Mouse (Mus musculus): ENCODE results near the gene Marc2. TPM values are rescaled to one million over a fixed set of nuclear protein-coding genes. Genes with fewer than 3 reads are reported as not detected.

The Marc2 gene
- polyA plus RNA-seq, 1 experiment from 2014 or later = 152 TPM

DNA sequence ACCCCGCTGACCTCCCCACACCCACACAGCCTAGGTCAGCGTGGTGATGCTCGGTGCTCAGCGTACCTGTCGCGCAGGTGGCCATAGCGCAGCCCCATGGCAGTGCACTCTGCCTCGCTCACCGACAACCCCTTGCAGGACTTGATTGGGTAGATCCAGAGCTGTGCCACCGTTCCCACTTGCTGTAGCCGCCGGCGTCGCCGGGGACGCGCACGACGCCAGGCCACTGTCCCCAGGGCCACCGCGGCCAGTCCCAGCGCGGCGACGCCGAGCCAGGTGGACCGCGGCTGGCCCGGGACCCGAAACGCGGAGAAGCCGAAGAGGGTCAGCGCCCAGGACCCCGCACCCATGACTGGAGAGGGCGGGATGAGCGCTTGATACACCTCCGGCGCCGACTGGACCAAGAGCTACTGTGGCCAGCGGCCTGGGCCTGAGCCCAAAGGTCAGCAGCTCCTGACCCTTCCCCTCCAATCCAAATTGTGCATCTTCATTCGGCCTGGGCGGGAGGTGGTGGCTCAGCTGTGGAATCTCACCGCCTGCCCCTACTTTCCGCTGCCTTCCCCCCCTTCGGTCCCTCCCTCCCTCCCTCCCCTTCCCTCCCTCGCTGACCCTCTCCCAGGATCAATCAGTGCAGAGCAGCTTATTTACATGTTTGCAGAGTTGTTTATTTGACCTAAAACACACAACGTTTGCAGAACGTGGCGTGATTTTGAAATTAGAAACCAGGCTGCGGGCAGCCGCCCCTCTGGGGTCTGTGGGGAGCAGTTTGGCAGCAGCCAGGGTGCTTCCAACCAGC, 35.3 kb downstream of the Marc2 start, which contains the start of gene Marc1:
Marc1 (minus strand) TSS at position 534 of the 796 bp plus-strand sequence.
- DNase-seq = peak; percentile 16
- H3K4me2 ChIP-seq = peak within 1 kb of the TSS; percentile 57
- 6% methylated on average over 52 of the region's 52 CpGs for WGBS
- H3K27me3 ChIP-seq (ENCODE audit: insufficient read depth, low read length) = peaks cover 26% of the 10 kb centered on the region
- no peak for TF ChIP-seq CTCF (IDR thresholded peaks at IDR 0.05; ENCODE audit: low read depth)
- H3K4me1 ChIP-seq (ENCODE audit: insufficient read depth) = no peaks in the 10 kb centered on the region; the same call in 1 of the 2 replicates
- H3K27ac ChIP-seq (ENCODE audit: low read depth) = no peak within 1 kb of the TSS
- 0 out of 2 replicates have a peak, but pooled peaks cover 4% of the 10 kb centered on the region for H3K36me3 ChIP-seq (ENCODE audit: insufficient read depth)
- H3K9me3 ChIP-seq (ENCODE audit: low read depth, low read length) = no peaks in the 10 kb centered on the region
- ATAC-seq (ENCODE audit: insufficient read depth) = peak; percentile 45
- H3K9ac ChIP-seq = peak within 1 kb of the TSS; percentile 15; the same call in 1 of the 2 replicates
- peak within 1 kb of the TSS; percentile 33 for H3K4me3 ChIP-seq (ENCODE audit: low read depth, low read length)

DNA sequence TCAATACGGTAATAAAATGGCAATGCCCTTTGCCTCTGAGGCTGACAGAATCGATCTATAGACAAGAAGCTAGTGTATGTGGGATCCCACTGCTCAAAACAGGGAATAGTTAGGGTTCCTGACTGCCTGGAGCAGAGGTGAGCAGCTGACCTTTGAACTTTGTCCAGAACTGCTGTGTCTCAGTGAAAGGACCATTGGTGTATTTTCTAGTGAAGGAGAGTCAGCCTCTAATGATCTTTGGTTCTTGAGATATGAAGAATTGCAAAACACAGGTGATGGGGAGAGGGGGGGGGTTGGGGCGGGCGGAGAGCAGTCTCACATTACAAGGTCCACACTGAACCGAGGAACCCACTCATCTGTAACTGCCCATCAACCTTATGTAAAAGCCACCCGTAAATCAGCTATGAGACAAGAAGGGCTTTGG, 36.7 kb downstream of the Marc2 start:
- Histone ChIP-seq H3K27ac (ENCODE audit: low read depth) (no peak overlapping the region), H3K4me1 (ENCODE audit: insufficient read depth) (no peaks in the 10 kb centered on the region; the same call in 1 of the 2 replicates), H3K27me3 (ENCODE audit: insufficient read depth, low read length) (peaks cover 26% of the 10 kb centered on the region), H3K36me3 (ENCODE audit: insufficient read depth) (0 out of 2 replicates have a peak, but pooled peaks cover 4% of the 10 kb centered on the region), H3K4me2 (no peak overlapping the region), H3K9ac (no peak overlapping the region), H3K4me3 (ENCODE audit: low read depth, low read length) (no peak overlapping the region), H3K9me3 (ENCODE audit: low read depth, low read length) (no peaks in the 10 kb centered on the region)
- ATAC-seq (ENCODE audit: insufficient read depth) (no peak), DNase-seq (no peak)
- no peak for TF ChIP-seq CTCF (IDR thresholded peaks at IDR 0.05; ENCODE audit: low read depth)
- 56% methylated on average over 6 of the region's 6 CpGs for WGBS

DNA sequence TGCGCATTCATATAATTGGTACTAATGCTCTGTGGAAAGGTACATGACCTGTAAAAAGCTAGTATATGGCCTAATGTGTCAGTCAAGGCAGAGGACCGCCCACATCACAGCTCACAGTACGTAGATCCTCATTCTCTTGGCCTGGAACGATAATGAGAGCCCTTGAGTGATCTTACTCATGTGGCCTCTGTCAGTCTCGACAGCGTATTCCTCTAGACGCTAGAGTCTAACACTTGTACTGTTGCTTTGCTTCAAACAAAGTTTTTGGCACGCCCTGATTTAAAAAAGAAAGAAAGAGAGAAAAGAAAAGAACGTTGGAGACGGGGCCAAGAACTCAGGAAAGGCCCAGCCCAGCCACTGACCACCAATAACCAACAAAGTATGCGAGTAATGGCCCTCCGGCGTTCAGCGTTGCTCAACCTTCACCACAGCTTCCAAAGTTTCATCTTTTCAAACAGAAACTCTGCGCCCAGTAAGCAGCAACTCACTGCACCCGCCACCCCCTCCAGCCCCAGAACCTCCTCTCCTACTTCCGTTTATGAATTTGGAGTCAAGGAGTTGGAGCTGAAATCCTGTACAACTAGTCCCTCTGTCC, 37.7 kb downstream of the Marc2 start:
- Histone ChIP-seq H3K4me2 (no peak overlapping the region), H3K27ac (ENCODE audit: low read depth) (no peak overlapping the region), H3K27me3 (ENCODE audit: insufficient read depth, low read length) (peaks cover 26% of the 10 kb centered on the region), H3K9ac (no peak overlapping the region), H3K4me3 (ENCODE audit: low read depth, low read length) (no peak overlapping the region), H3K4me1 (ENCODE audit: insufficient read depth) (no peaks in the 10 kb centered on the region; the same call in 1 of the 2 replicates), H3K9me3 (ENCODE audit: low read depth, low read length) (no peaks in the 10 kb centered on the region), H3K36me3 (ENCODE audit: insufficient read depth) (0 out of 2 replicates have a peak, but pooled peaks cover 4% of the 10 kb centered on the region)
- 76% methylated on average over 17 of the region's 17 CpGs for WGBS
- DNase-seq = no peak
- no peak for TF ChIP-seq CTCF (IDR thresholded peaks at IDR 0.05; ENCODE audit: low read depth)
- no peak for ATAC-seq (ENCODE audit: insufficient read depth)

DNA sequence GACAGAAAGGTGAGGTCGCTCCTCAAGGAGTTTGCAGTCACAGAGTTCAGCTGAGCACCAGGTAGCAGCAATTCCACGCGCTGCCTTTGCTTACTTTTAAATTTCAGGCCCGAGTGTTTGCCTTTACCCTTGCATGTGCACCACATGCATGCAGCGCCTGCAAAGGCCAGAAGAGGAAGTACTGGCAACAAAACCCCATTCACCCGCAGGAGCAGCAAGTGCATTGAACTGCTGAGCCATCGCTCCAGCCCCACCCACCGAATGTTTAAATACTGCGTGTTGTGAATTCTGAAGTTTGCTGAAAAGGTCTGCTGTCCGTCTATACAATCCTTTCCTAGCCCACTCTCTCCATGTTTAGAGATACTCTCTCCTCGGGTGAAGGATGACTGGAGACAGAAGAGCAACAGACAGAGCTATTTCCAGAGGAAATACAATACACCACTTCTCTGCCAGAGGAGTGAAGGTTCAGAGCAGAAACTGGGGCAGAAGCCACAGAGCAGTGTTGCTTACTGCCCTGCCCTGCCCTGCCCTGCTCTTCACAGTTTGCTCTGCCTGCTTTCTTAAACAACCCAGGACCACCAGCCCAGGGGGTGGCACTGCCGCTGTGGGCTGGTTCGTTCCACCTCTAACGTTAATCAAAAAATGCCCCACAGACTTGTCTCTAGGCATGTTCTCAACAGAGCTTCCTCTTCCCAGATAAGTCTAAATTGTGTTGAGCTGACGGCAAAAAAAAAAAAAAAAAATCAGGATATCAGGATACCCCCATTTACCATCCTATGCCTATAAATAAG, 38.4 kb downstream of the Marc2 start:
- 54% methylated on average over 15 of the region's 15 CpGs for WGBS
- Histone ChIP-seq H3K27ac (ENCODE audit: low read depth) (no peak overlapping the region), H3K36me3 (ENCODE audit: insufficient read depth) (0 out of 2 replicates have a peak, but pooled peaks cover 2% of the 10 kb centered on the region), H3K4me1 (ENCODE audit: insufficient read depth) (no peaks in the 10 kb centered on the region; the same call in 1 of the 2 replicates), H3K4me2 (no peak overlapping the region), H3K9me3 (ENCODE audit: low read depth, low read length) (no peaks in the 10 kb centered on the region), H3K27me3 (ENCODE audit: insufficient read depth, low read length) (peaks cover 26% of the 10 kb centered on the region), H3K4me3 (ENCODE audit: low read depth, low read length) (no peak overlapping the region), H3K9ac (no peak overlapping the region)
- DNase-seq = peak; percentile 38
- TF ChIP-seq CTCF (IDR thresholded peaks at IDR 0.05; ENCODE audit: low read depth) = no peak
- no peak for ATAC-seq (ENCODE audit: insufficient read depth)

DNA sequence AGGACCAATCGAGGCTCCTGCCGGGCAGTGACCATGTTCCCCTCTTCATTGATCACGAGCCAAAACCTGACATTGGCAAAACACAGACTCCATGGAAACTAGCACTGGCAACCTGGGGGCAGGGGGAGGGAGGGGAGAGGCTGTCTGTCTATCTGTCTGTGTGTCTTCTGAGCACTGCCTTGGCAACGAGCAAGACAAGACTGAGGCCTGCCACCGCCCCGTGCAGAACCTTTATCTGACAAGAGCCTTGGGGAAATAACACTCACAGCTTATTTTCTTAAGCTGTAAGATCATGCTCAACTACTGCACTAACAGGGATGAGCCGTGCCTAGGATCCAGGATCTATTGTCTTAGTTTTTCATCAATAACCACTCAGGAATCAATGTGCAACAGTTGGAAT, 39.1 kb downstream of the Marc2 start:
- Histone ChIP-seq H3K4me1 (ENCODE audit: insufficient read depth) (no peaks in the 10 kb centered on the region; the same call in 1 of the 2 replicates), H3K27ac (ENCODE audit: low read depth) (no peak overlapping the region), H3K36me3 (ENCODE audit: insufficient read depth) (no peaks in the 10 kb centered on the region), H3K27me3 (ENCODE audit: insufficient read depth, low read length) (peaks cover 26% of the 10 kb centered on the region), H3K4me2 (no peak overlapping the region), H3K9ac (no peak overlapping the region), H3K9me3 (ENCODE audit: low read depth, low read length) (no peaks in the 10 kb centered on the region), H3K4me3 (ENCODE audit: low read depth, low read length) (no peak overlapping the region)
- ATAC-seq (ENCODE audit: insufficient read depth) (no peak), DNase-seq (no peak)
- WGBS = 48% methylated on average over 7 of the region's 7 CpGs
- TF ChIP-seq CTCF (IDR thresholded peaks at IDR 0.05; ENCODE audit: low read depth) = no peak

DNA sequence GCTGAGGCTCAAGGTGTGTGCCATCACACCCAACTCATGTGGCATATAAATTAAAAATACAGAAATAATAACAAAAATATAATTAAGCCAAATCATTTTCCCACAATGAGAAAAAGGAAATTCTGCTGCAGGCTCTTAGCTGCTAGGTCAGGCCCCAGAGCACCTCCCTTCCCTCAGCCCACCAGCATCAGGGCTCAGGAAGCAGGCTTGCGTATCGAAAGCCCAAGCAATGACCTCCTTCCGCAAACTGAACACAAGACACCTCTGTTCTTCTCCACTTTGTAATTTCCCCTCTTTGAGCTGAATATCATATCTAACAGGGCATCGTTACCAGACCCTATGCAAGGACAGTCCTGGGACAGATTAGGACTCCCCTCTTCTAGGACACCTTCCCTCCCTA, 40.5 kb downstream of the Marc2 start:
- no peaks in the 10 kb centered on the region for H3K9me3 ChIP-seq (ENCODE audit: low read depth, low read length)
- no peaks in the 10 kb centered on the region; the same call in 1 of the 2 replicates for H3K4me1 ChIP-seq (ENCODE audit: insufficient read depth)
- peaks cover 14% of the 10 kb centered on the region for H3K27me3 ChIP-seq (ENCODE audit: insufficient read depth, low read length)
- DNase-seq (no peak), ATAC-seq (ENCODE audit: insufficient read depth) (no peak)
- no peak overlapping the region for H3K27ac ChIP-seq (ENCODE audit: low read depth)
- H3K4me3 ChIP-seq (ENCODE audit: low read depth, low read length) = no peak overlapping the region
- no peak overlapping the region for H3K9ac ChIP-seq
- no peaks in the 10 kb centered on the region for H3K36me3 ChIP-seq (ENCODE audit: insufficient read depth)
- no peak overlapping the region for H3K4me2 ChIP-seq
- no peak for TF ChIP-seq CTCF (IDR thresholded peaks at IDR 0.05; ENCODE audit: low read depth)
- WGBS = 93% methylated on average over 4 of the region's 4 CpGs

Measured in lung, embryonic 14.5 days (tissue).